Mouse (Mus musculus): Measurements from ENCODE around the gene Camk2g. TPM values are rescaled to one million over a fixed set of nuclear protein-coding genes. Genes with fewer than 3 reads are reported as not detected.

Gene Camk2g
- total RNA-seq, 1 experiment from 2014 or later: 46.7 TPM

DNA sequence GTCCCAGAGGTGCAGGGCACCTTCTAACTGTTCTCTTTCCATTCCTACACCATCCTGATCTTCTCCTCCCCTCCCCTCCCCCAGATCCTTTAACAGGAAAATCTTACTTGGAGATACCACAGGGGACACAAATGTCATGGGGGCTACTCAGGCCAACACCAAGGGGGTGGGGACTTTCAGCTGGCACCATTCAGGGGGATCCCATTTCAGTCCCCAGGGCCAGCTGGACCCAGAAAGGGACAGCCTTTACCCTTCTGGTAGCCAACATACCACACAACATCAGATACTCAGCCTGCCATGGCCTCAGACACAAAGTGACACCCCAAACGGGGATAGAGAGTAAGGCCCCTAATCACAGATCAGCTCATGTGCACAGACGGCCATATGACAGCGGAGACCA is 5.7 kb downstream of the Camk2g start:
- ATAC-seq (replicated peaks; ENCODE audit: low read depth, poor library complexity, severe bottlenecking): no peak

DNA sequence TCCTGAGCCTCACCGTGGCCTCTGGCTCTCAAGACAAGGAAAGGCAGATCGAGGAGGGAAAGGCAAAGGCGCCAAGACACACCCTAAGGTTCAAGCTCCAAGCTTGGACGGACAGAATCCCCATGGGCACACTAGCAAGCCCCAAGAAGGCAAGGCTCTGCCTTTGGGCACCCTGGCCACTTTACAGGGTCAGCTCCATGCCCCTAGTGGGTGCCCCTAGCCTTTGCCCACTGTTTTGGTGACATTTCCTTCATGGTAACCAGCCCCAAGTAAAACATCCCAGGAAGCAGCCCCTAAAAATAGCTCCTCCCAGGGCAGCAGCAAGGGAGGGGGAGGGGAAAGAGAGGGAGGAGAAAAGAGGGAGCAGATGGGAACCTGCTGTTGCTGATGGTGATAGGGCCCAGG is 7.3 kb downstream of the Camk2g start:
- ATAC-seq (replicated peaks; ENCODE audit: low read depth, poor library complexity, severe bottlenecking): no peak

DNA sequence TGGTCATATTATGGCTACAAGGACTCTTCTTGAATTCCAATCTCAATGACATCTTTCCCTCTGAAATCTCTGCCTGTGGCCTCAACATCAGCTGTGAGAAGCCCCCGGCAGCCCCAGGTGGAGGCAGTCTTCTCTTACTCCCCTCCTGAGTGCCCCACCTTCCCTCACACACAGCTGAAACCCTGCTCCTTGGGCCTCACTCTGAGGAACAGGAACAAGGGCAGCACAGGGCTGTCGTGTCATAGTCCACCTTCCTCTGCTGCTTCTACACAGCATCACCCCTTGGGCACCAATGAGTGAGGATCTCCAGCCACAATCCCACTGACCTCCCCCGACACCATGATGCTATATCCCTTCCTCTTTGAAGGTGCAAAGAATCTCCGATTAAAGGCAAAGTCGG is 7.9 kb downstream of the Camk2g start:
- ATAC-seq (replicated peaks; ENCODE audit: low read depth, poor library complexity, severe bottlenecking): 0 out of 2 replicates have a peak, but pooled peaks have one; percentile 6

DNA sequence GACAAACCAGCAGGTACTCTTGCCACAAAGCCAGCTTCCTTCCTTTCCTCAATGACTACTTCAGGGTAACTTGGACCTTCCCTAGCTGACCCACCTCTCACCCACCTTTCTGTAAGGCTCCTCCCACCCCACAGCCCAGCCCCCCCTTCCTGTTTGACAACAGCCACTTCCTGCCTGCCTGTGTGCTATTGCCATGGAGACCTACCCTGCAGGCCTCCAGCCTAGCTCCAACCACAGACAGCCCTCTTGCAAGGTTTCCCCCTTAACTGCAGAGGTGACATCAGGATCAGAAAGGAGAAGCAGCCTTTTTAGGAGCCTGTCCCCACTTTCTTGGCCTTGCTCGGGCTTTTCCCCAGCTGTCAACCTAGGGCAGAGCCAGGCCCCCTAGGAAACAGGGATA is 8.7 kb downstream of the Camk2g start:
- peak; percentile 88 for ATAC-seq (replicated peaks; ENCODE audit: low read depth, poor library complexity, severe bottlenecking)

DNA sequence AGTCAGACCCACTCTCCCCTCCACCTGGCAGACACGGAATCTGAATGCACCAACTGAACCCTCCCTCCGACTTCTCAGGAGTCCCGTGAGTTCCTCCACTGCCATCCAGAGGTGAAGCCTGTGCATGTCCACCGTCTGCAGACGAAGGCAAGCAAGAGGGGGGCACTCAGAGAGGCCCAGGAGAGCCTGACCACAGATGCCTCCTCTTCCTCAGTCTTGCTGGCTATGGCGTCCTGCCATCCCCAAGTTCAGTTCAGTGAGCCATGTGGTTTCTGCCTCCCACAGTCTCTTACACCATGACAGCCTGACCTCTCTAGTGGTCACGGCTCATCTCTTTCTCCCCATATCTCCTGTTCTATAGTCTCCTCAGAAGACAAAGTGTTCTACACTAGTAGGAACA is 9.2 kb downstream of the Camk2g start:
- ATAC-seq (replicated peaks; ENCODE audit: low read depth, poor library complexity, severe bottlenecking): peak; percentile 71

DNA sequence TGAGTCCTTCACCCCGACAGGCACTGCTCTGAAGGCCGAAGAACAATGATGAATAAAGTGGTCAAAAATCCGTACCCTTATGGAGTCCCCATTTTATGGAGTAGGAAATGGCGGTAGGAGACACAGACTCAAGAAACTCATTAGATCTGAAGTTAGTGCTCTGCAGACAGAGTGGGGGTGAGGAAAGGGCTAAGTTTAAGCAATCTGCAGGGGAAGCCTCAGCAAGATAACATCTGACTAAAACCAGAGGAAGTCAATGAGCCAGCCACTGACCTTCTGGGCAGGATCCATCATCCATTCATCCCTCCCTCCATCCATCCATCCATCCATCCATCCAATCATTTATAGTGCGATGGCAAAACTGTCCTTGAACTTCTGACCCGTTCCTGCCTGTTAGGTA is 10.4 kb downstream of the Camk2g start:
- no peak for ATAC-seq (replicated peaks; ENCODE audit: low read depth, poor library complexity, severe bottlenecking)

DNA sequence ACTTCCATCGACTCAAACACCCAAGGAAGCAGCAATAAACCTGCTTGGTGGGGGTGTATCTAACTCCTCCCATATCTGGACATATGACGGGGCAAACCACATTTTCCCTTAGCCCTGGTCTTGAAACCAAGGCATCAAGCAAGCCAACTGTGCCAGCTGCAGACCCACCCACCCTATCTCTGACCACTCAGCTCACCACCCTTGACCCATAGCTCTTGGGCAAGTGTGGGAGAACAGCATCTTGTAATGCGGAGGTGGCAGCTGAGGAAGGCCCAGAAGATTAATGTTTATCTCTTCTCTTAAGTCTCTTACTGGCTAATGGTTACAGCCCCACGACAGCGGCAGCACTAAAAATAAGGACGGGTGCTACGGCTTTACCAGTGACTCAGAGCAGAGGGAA is 11.0 kb downstream of the Camk2g start:
- ATAC-seq (replicated peaks; ENCODE audit: low read depth, poor library complexity, severe bottlenecking): no peak

DNA sequence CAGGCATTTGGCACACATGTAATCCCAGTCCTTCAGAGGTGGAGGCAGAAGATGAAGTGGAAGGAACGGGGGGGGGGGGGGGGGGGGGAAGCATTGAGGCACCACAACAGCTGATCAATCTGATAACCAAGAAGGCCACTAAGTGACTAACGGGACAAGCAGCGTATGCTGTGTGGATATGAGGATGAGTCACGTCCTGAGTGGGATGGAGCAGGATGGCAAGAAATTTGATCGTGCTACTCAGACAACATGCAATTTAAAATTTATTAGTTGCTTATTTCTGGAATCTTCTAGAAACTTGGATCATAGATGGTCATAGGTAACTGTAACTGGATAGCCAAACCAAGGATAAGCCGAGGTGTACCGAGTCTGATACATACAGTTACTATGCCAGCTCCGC is 13.7 kb downstream of the Camk2g start:
- no peak for ATAC-seq (replicated peaks; ENCODE audit: low read depth, poor library complexity, severe bottlenecking)

DNA sequence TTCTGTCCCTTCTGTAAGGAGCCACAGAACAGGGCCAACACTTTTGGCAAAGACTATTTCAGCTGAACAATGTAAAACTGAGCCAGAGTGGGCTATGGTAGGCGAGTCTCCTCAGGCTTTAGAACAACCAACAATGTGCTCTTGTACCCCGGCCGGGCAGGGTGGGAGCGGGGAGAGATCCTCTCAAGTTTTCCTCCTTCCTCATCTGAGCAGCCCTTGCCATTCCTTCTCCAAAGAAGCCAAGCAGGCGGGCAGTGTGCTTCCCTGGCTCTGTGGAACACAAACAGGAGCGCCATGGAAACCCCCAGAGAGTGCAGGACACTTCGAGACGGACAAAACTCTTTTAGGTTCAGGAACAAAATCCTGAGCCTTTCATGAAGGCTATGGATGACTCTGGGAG is 15.4 kb downstream of the Camk2g start:
- no peak for ATAC-seq (replicated peaks; ENCODE audit: low read depth, poor library complexity, severe bottlenecking)

DNA sequence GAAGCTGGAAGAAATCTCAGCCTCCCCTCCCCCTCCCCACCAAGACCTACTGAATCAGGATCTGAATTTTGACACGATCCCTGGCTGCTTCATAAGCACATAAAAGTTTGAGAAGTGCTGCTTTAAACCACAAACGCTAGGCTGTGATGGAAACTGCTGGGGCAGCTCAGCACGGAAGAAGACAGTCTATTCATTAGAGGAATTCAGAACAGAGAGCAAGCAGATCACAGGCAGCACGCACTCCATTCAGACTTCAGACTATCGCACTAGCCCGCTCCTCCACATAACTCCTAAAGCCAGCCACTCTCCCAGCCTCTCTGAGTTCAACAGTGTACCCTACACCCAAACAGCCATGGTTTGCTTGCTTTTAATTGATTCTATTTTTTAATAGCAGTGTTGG is 18.2 kb downstream of the Camk2g start:
- ATAC-seq (replicated peaks; ENCODE audit: low read depth, poor library complexity, severe bottlenecking): no peak

DNA sequence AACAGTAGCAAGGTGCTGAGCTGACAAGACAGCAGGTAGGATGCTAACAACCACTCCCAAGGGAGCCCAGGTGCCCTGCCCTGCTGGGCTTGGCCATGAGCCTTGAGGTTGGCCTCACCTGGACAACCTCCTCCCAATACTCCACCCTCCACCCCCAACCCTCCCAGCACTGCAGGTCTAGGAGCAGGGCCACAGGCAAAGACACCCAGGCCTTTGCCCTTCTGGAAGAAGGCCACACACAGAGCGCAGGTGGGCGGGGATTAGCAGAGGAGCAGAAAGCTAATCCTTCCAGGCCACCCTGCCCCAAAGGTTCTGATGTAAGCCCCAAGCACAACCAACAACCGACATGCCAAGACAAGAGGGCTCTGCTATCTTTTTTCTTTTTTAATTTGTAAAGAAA is 20.5 kb downstream of the Camk2g start:
- no peak for ATAC-seq (replicated peaks; ENCODE audit: low read depth, poor library complexity, severe bottlenecking)

DNA sequence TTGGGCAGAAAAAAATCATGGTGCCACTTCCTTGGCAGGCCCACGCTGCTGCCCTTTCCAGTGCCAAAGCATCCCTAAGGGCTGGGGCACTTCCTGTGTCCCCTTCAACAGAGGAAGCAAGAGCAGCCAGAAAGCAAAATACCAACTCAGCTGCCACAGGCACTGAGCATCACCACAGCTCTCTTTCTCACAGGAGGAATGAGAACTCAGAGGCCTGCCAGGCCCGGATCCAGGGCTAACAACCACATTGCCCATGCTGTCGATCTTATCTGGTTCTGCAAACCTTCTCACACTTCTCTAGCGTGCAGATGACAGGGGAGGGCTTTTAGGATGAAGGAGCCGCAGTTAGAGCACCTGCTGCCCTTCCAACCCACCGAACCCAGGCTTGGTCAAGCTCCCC is 21.1 kb downstream of the Camk2g start:
- peak; percentile 80 for ATAC-seq (replicated peaks; ENCODE audit: low read depth, poor library complexity, severe bottlenecking)

DNA sequence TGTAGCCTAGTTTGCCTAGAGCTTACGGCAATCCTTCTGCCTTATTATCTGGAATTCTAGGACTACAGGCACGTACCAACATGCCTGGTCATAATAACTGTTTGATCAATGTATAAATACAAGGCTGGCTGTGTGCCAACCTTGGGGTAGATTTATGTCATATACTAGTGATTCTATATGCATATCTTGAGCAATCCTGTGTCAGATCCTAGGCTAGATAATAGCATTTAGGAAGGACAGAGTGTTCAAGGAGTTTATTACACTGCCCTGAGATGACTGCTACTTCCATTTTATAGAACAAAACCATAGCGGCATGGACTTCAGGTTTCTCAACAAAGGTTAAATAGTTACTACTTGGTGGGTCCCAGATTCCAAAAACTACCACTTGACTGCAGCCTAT is 21.9 kb downstream of the Camk2g start:
- ATAC-seq (replicated peaks; ENCODE audit: low read depth, poor library complexity, severe bottlenecking): no peak

DNA sequence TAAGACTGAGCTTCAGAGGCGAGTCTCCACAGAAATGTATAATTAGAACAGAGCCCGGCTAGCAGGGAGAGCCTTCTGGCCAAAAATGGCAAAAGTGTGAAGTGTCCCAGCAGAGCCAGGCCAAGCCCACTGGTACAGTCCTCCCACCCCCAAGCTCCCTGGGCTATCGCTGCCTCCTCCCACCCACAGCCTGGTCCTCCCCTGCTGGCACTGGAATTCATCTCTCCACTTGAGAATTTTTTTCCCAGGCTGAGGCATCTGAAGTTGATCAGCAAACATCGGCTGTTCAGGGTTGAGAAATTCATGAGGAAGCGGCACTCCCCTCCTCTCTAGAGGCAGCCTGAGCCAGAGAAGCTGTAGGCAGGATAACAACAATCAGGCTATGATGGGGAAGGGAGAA is 25.3 kb downstream of the Camk2g start:
- no peak for ATAC-seq (replicated peaks; ENCODE audit: low read depth, poor library complexity, severe bottlenecking)

DNA sequence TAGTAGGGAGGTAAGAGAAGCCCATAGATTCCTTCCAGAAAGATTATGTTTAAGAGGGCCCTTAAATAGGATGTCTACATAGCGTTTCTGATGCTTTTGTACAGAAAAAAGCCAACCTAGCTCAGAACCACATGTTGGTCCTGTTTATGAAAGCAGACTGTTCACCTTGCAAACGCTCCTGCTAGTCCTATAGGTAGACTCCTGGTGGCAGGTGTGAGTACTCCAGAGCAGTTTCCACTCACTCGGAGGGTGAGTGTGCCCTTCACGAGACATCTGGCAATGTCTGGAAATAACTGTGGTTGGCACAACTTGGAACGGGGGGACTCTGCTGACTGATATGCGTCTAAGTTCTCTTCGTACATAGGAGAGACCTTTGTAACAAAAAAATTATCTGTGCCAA is 26.0 kb downstream of the Camk2g start:
- no peak for ATAC-seq (replicated peaks; ENCODE audit: low read depth, poor library complexity, severe bottlenecking)

DNA sequence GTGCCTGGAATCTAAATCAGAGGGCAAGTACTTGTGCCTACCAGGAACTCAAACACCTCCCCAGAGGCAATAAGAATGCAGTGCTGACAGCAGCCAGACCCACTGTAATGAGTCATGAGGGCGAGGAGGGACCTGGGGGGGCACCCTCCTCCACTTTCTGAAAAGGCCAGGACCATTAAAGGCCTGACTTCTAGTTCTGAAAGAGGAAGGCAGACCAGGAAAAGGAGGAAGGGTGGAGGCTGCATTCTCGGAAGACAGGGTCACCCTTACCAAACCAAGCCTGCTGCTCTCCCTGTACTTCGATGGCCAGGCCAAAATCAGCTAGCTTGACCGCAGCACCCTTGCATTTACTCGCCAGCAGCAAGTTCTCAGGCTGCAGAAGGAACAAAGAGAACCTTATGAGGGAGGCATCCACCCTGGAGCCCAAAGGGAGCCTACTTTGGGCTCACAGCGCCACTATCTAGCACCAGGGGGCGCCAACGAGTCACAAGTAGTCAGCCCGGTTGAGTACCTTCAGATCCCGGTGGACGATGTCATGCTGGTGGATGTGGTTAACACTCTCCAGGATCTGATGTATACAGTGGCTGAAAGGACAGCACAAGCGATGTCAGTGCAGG is 28.1 kb downstream of the Camk2g start:
- ATAC-seq (replicated peaks; ENCODE audit: low read depth, poor library complexity, severe bottlenecking): peak; percentile 96

DNA sequence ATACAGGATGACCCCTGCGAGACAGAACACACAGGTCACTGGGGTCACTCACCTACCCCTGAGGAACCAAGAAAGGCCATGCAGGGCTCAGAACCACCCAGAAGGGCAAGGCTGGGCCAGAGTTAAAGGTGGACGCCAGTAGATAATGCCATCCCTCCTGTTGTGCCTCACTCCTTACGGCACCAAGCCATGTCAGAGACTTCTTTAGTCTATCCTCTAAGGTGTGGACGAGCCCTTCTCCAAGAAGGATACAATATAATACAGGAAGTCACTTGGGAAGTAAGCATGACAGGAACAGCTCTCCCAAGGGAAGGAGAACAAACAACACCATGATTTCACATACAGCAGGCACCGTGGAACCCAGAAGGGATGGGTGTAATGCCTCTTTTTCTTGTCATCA is 28.9 kb downstream of the Camk2g start:
- no peak for ATAC-seq (replicated peaks; ENCODE audit: low read depth, poor library complexity, severe bottlenecking)

DNA sequence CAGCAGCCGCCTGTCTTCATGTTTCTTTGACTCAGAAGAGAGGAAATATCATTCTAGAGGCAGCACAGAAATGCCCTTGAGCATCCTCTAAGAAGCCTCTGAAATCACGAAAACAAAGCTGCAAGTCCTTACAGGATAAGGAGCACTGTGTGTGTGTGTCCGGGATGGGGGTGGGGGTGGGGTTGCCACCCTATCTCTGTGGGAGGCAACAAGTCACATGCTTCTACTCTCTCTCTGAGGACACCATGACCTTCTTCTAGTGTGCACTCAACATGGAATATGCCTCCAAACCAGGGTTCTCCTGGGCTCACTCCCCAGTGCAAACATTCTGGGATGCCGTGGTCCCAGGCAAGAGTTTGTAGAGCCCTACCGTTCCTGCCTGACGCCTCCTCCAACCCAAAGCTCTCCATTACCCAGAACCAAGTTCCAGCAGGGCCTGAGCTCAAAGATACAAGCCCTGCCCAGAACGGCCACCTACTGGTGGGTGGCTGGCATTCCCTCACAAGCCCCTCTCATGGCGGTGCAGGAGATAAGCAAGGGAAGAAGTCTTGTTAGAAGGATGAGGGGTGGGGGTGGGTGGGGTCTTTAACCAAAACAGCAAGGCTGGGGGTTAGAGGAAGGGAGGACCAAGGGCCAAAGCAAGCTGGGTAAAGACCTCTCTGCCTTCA is 35.0 kb downstream of the Camk2g start:
- 0 out of 2 replicates have a peak, but pooled peaks have one; percentile 18 for ATAC-seq (replicated peaks; ENCODE audit: low read depth, poor library complexity, severe bottlenecking)

DNA sequence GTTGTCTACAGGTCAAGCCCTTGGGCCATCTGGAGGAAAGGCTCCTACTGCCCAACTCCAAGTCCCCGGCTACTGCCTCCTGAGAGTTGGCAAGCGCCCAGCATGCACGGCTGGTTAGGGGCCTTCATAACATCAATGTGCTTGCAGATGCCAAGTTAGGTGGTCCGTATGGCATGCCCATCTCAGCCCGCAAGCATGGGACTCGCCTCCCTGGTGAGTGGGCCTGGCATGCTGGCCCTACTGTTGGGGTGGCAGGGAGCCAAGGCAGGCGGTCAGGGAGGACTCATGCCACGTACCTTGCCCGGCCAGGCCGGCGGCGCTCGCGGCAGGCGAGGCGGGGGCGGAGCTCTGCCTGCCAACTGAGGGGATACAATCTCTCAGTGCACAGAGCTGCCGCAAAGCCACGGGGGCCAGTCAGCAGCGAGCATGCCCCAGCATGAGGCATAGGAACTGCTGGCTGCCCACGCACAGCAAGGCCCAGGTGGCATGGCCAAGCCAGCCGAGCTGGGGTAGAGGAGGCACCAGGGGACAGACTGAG is 36.4 kb downstream of the Camk2g start:
- ATAC-seq (replicated peaks; ENCODE audit: low read depth, poor library complexity, severe bottlenecking): no peak

DNA sequence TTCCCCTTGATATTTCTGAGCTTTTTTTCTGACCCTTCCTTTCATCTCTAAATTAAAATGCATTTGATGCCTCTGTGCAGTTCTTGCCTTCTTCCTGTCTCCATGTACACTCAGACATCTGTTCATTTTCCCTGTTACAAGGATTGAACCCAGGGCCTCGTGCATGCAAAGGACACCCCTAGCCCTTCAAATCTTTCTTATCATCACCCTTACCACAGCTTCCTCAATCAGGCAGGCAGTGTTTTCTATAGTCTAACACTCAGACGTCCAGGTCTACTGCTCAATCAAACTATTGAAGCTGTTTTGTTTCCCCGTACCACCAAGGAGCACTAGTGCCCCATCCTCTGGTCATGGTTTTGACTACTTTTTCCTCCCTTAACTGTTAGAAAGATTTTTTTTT is 40.1 kb downstream of the Camk2g start:
- no peak for ATAC-seq (replicated peaks; ENCODE audit: low read depth, poor library complexity, severe bottlenecking)

DNA sequence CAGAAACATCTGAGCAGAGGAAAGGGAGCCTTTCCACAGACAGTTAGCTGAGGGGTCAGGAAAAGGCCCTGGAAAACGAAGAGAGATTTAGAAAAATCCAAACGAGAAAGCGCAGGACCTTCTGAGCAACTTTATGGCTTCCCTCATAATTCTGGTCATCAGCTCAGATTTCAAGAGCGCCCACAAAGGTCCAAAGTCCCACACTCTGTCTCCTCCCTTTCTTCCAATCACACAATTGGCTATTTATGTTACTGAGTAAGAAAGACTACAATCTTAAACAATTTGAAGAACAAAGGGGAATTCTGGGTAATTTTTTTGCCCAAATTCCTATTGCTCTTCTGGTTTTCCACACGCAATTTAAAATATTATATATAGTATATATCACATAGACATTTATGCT is 43.4 kb downstream of the Camk2g start:
- no peak for ATAC-seq (replicated peaks; ENCODE audit: low read depth, poor library complexity, severe bottlenecking)

DNA sequence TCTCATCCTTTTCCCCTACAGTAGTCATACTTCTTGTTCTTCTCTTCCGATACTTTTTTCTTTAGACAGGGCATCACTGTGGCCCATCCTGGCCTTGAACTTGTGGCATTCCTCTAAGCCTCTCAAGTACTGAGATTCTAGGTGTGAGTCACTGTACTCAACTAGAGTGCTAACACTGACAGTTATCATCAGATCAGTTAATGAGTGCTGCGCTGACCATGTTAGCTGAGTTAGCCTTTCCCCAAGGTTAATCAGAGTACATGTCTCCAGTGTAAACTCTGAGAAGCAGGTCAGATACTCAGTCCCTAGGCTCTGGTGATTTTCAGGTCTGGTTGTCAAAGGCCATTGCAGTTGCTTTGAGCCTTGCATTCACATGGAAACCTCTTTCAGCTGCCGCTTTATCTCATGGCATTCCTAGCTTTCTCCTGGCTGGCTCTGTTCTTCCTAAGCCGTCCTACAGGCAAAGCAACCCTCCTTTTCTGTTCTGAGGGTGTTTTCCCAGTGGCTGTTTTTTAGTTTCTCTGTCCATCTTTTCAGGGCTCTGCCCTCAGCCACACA is 44.3 kb downstream of the Camk2g start:
- ATAC-seq (replicated peaks; ENCODE audit: low read depth, poor library complexity, severe bottlenecking): no peak

Data from common myeloid progenitor, adult 5-6 weeks (primary cell).